Mouse (Mus musculus): ENCODE data around the gene Cyp1b1. TPM values are rescaled to one million over a fixed set of nuclear protein-coding genes. Genes with fewer than 3 reads are reported as not detected.

Gene Cyp1b1
- total and polyA plus RNA-seq, 3 experiments = not detected

GRCm38 (mm10) chr17:79753831-79754230, 39.0 kb upstream of the Cyp1b1 start:
- H3K9me3 ChIP-seq (replicated peaks; ENCODE audit: insufficient read depth, low read length) = no peaks in the 10 kb centered on the region
- TF ChIP-seq CHD2 (IDR thresholded peaks at IDR 0.05; ENCODE audit: low read length) (no peak), POLR2A (IDR thresholded peaks at IDR 0.05; ENCODE audit: control insufficient read depth in 1 of 2, insufficient read depth in 1 of 2, low read depth in 1 of 2, low read length in 2 of 2, poor library complexity in 1 of 2) (no peak), ZC3H11A (IDR thresholded peaks at IDR 0.05; ENCODE audit: low read depth, low read length) (no peak), SMC3 (IDR thresholded peaks at IDR 0.05; ENCODE audit: low read depth, low read length) (no peak), ZKSCAN1 (IDR thresholded peaks at IDR 0.05; ENCODE audit: low read depth, low read length) (no peak), MYB (IDR thresholded peaks at IDR 0.05; ENCODE audit: low read depth, low read length) (no peak), RAD21 (IDR thresholded peaks at IDR 0.05; ENCODE audit: low read depth, low read length) (no peak), KAT2A (conservative IDR thresholded peaks at IDR 0.05; ENCODE audit: low read depth, low read length) (no peak), NRF1 (IDR thresholded peaks at IDR 0.05; ENCODE audit: insufficient read depth, low read depth, low read length, poor library complexity, severe bottlenecking) (no peak), MXI1 (IDR thresholded peaks at IDR 0.05; ENCODE audit: low read depth, low read length) (no peak), EP300 (IDR thresholded peaks at IDR 0.05; ENCODE audit: low read depth in 1 of 2, low read length in 2 of 2) (no peak), JUND (IDR thresholded peaks at IDR 0.05; ENCODE audit: low read depth, low read length) (no peak), E2F4 (IDR thresholded peaks at IDR 0.05; ENCODE audit: borderline replicate concordance, low read depth, low read length) (no peak)
- no peak overlapping the region for H3K27ac ChIP-seq (ENCODE audit: control insufficient read depth, low read depth, low read length)
- peaks cover 0 to 3% of the 10 kb centered on the region in 2 experiments; a peak in 2 of 4 replicates for H3K27me3 ChIP-seq (ENCODE audit: control insufficient read depth in 1 of 2, insufficient read depth in 2 of 2, low read length in 2 of 2)
- H3K4me3 ChIP-seq (ENCODE audit: control insufficient read depth in 1 of 2, insufficient read depth in 1 of 2, low read depth in 2 of 2, low read length in 2 of 2) = no peak overlapping the region
- no peak for DNase-seq (ENCODE audit: low read depth, low spot score)
- no peaks in the 10 kb centered on the region for H3K36me3 ChIP-seq (ENCODE audit: control insufficient read depth in 1 of 2, insufficient read depth in 2 of 2, low read length in 2 of 2)
- no peaks in the 10 kb centered on the region for H3K4me1 ChIP-seq (ENCODE audit: control insufficient read depth in 1 of 2, insufficient read depth in 2 of 2, low read length in 2 of 2)
- H3K9ac ChIP-seq (ENCODE audit: control insufficient read depth, low read depth, low read length, poor library complexity, severe bottlenecking) = no peak overlapping the region
- no peaks in the 10 kb centered on the region for H3K79me2 ChIP-seq (ENCODE audit: control insufficient read depth, insufficient read depth, low read length, poor library complexity)

GRCm38 (mm10) chr17:79752836-79753235, 38.0 kb upstream of the Cyp1b1 start:
- no peaks in the 10 kb centered on the region for H3K36me3 ChIP-seq (ENCODE audit: control insufficient read depth in 1 of 2, insufficient read depth in 2 of 2, low read length in 2 of 2)
- H3K9me3 ChIP-seq (replicated peaks; ENCODE audit: insufficient read depth, low read length) = no peaks in the 10 kb centered on the region
- H3K27me3 ChIP-seq (ENCODE audit: control insufficient read depth in 1 of 2, insufficient read depth in 2 of 2, low read length in 2 of 2) = peaks cover 0 to 3% of the 10 kb centered on the region in 2 experiments; a peak in 2 of 4 replicates
- no peaks in the 10 kb centered on the region for H3K4me1 ChIP-seq (ENCODE audit: control insufficient read depth in 1 of 2, insufficient read depth in 2 of 2, low read length in 2 of 2)
- H3K79me2 ChIP-seq (ENCODE audit: control insufficient read depth, insufficient read depth, low read length, poor library complexity) = no peaks in the 10 kb centered on the region
- H3K4me3 ChIP-seq (ENCODE audit: control insufficient read depth in 1 of 2, insufficient read depth in 1 of 2, low read depth in 2 of 2, low read length in 2 of 2) = no peak overlapping the region
- H3K27ac ChIP-seq (ENCODE audit: control insufficient read depth, low read depth, low read length) = no peak overlapping the region
- H3K9ac ChIP-seq (ENCODE audit: control insufficient read depth, low read depth, low read length, poor library complexity, severe bottlenecking) = no peak overlapping the region
- peak; percentile 38 for DNase-seq (ENCODE audit: low read depth, low spot score)
- TF ChIP-seq USF1 (IDR thresholded peaks at IDR 0.05; ENCODE audit: low read depth, low read length) (no peak), MAX (IDR thresholded peaks at IDR 0.05; ENCODE audit: low read length) (no peak), SMC3 (IDR thresholded peaks at IDR 0.05; ENCODE audit: low read depth, low read length) (peak; percentile 81), JUND (IDR thresholded peaks at IDR 0.05; ENCODE audit: low read depth, low read length) (no peak), MAZ (IDR thresholded peaks at IDR 0.05; ENCODE audit: low read depth, low read length) (no peak), ETS1 (IDR thresholded peaks at IDR 0.05; ENCODE audit: low read depth, low read length) (no peak), KAT2A (conservative IDR thresholded peaks at IDR 0.05; ENCODE audit: low read depth, low read length) (no peak), GABPA (IDR thresholded peaks at IDR 0.05; ENCODE audit: low read depth, low read length) (no peak), POLR2AphosphoS2 (IDR thresholded peaks at IDR 0.05; ENCODE audit: low read length) (no peak), NELFE (IDR thresholded peaks at IDR 0.05; ENCODE audit: low read depth, low read length) (no peak), MEF2A (IDR thresholded peaks at IDR 0.05; ENCODE audit: extremely low read depth, insufficient replicate concordance, low read depth, low read length, poor library complexity, severe bottlenecking) (no peak), ZMIZ1 (IDR thresholded peaks at IDR 0.05; ENCODE audit: low read depth, low read length) (no peak), MYC (IDR thresholded peaks at IDR 0.05; ENCODE audit: low read depth, low read length) (no peak), TCF12 (IDR thresholded peaks at IDR 0.05; ENCODE audit: low read depth, low read length) (no peak), POLR2AphosphoS5 (IDR thresholded peaks at IDR 0.05; ENCODE audit: borderline replicate concordance, low read depth, low read length) (no peak), POLR2A (IDR thresholded peaks at IDR 0.05; ENCODE audit: control insufficient read depth in 1 of 2, insufficient read depth in 1 of 2, low read depth in 1 of 2, low read length in 2 of 2, poor library complexity in 1 of 2) (no peak), ZKSCAN1 (IDR thresholded peaks at IDR 0.05; ENCODE audit: low read depth, low read length) (no peak), CHD1 (IDR thresholded peaks at IDR 0.05; ENCODE audit: low read depth, low read length) (no peak), BHLHE40 (IDR thresholded peaks at IDR 0.05; ENCODE audit: borderline replicate concordance, low read depth, low read length) (no peak), MXI1 (IDR thresholded peaks at IDR 0.05; ENCODE audit: low read depth, low read length) (no peak), ZNF384 (IDR thresholded peaks at IDR 0.05; ENCODE audit: low read depth, low read length) (no peak), RAD21 (IDR thresholded peaks at IDR 0.05; ENCODE audit: low read depth, low read length) (peak; percentile 62), ELF1 (IDR thresholded peaks at IDR 0.05; ENCODE audit: low read depth, low read length) (no peak), ZC3H11A (IDR thresholded peaks at IDR 0.05; ENCODE audit: low read depth, low read length) (peak; percentile 72), TAL1 (IDR thresholded peaks at IDR 0.05; ENCODE audit: low read length) (no peak), NRF1 (IDR thresholded peaks at IDR 0.05; ENCODE audit: insufficient read depth, low read depth, low read length, poor library complexity, severe bottlenecking) (no peak), E2F4 (IDR thresholded peaks at IDR 0.05; ENCODE audit: borderline replicate concordance, low read depth, low read length) (no peak)
